Mouse (Mus musculus) right cerebral cortex, adult 2 months (tissue): ENCODE data around the gene Defb45.

Experiments
- DNase-seq, 2 experiments: peaks; one replicate each; pipeline ENCODE4 v3.0.0; 2021 to 2022; ENCODE audit warnings: low spot score in 2 of 2

Defb45 gene

DNA sequence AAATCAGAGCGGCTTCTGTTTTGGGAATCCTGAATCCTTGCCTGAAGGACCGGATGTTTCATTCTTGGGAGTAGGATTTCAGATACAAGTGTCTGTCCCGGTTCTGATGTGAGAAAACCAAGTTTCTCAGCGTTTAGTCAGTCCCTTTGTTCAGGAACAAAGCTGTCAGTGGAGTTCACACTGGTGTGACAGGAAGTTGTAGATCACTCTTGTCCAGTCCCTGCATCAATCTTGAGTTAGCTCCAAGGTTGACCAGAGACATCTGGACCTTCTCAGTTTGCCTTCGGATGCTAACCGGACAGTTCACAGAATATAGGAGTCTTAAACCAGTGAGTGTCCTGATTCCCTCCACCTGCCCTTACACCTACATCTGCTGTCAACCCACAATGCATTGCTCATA lies 8.5 kb upstream of the Defb45 start:
- DNase-seq = no peak

- DNase-seq = peak; percentile 27 to 28
These were observed 4.9 kb upstream of the Defb45 start, which contains the start of gene Defb36 for GRCm38 (mm10) chr2:152604057-152604456. TSS of gene Defb36 (plus strand) at chr2:152604327.

- DNase-seq = no peak
These were observed 2.2 kb upstream of the Defb45 start for GRCm38 (mm10) chr2:152601275-152601960.

- no peak for DNase-seq
These were observed 877 bp upstream of the Defb45 start for GRCm38 (mm10) chr2:152600076-152600475.

DNA sequence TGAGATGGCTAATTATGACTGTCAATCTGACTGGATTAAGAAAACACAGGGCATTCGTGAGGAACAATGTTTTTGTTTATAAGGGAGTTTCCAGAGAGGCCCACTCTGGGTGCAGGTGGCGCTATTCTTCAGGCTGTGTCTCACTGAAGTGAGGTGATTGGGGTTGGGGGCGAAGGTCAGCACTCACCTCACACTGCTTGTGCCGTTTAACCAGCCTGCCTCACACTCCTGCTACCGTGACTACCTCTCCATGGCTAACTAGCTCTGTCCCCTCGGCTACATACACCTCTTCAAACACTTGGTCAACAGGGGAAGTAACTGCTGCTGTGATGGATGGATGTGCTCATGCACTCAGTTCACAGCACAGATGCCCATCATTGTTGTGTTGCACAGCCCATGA lies 10.2 kb downstream of the Defb45 start:
- DNase-seq = no peak

GRCm38 (mm10) chr2:152588450-152588849 lies 10.7 kb downstream of the Defb45 start:
- no peak for DNase-seq

DNA sequence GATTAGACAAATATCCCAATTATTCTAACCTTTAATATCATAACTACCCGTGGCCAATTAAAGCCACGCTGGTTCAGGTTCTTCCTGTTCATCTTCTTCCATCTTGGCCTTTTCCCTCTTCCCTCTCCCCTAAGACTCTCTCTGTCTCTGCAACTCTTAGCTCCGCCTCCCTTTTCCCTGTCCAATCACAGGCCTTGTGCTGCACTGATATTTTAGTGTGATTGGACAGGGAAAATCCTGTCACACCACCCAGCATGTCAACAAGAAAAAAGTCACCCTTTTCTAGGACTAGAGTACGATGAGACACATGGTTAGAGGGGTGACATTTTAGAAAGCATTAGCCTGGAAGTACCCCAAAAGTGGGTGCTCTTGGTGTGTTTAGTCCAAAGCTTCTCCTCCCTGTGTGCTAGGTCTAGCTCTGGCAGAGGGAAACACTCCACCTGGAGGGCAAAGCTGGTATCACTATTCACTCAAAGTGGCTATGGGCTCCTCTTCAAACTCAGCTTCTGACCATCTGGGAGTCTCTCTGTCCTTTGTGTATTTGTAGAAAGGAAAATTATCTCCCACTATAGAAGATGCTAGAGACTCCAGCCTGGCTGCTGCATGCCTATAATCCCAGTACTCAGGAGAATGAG lies 12.2 kb downstream of the Defb45 start:
- DNase-seq = peak; percentile 9 to 15

- no peak for DNase-seq
These were observed 18.6 kb downstream of the Defb45 start for GRCm38 (mm10) chr2:152580612-152581011.

DNA sequence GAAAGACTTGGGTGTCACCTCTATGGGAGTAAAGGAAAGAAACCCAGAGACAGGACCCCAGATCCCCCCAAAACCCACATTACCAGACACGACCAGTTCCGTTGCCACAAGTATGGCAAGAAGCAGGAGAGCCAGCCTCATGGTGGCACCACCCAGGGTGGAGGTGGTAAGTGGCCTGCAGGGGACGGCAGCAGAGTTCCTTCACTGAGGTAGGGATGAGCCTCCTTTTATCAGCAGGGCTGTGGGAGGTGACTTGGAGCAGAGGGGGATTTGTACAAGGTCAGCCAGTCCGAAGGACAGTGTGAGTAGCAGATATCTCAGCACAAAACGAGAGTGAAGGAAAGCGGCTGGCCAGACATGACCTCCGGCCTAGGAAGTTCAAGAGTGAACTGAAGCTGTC lies 19.1 kb downstream of the Defb45 start, which contains the start of gene Defb19:
TSS of gene Defb19 (minus strand) at position 206 of the 400 bp plus-strand sequence.
- no peak for DNase-seq

DNA sequence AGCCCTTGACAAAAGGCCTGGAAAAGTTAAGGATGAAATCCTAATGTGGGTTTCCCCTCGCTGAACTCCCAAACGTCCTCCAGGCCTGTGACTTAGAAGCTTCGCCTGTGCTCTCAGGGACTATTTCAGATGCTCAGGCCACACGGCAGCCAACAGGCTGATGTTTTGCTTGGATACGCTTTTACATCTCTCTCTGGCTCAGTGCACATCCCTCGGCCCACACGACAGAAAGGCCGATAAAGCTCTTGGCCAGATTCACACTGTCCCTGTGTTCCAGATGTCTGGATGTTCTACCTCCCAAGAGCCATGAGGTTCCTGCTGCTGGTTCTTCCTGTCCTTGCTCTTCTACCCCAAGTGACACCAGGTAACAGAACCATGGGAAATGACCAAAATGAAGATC lies 25.7 kb downstream of the Defb45 start:
- DNase-seq = no peak

DNA sequence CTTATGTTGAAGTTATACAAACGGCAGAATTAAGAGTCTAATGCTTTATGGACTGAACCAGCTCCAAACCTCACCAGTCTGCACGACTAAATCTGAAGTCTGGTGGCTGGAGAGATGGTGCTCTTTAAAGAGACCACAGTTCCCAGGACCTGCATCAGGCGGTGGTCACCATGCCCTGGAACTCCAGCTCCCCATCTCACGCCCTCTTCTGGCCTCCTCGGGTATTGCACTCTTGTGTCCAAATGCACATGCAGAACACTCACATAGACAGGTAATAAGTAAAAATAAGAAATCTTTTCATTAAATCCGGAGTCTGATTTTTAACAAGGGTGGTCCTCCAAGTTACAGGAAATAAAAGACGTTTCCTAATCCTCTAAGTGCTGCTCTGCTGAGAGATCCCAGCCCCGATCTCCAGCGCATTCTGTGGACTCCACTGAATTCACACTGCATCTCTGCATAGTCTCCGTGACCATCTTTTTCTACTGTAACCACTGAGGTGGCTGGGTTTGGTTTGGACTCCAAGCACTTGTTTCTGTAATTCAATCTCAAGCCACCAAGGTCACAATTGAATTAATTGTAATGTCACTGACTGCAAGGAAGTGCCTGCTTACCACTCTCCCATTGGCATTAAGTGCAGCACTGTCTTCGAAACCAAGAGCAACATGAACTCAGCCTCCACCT lies 26.9 kb downstream of the Defb45 start, which contains the start of gene Defb21:
TSS of gene Defb21 (plus strand) at position 631 of the 681 bp plus-strand sequence.
- no peak for DNase-seq

DNA sequence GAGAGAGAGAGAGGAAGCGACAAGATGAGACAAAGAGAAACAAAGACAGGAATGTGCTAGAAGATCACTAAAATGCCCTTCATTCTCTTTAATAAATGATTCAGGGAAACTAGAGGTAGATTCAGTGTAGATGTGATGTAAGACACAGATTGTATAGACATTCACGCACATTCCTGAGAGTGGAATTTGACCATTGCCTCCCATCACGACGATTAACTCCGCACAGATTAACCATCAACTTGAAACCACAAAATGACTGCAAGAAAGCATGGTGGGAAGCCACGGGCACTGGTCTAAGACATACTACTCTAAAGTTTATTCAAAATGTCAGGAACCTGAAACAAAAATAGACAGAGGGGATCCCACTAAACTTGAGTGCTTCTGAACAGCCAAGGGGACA lies 28.9 kb downstream of the Defb45 start:
- DNase-seq = no peak

DNA sequence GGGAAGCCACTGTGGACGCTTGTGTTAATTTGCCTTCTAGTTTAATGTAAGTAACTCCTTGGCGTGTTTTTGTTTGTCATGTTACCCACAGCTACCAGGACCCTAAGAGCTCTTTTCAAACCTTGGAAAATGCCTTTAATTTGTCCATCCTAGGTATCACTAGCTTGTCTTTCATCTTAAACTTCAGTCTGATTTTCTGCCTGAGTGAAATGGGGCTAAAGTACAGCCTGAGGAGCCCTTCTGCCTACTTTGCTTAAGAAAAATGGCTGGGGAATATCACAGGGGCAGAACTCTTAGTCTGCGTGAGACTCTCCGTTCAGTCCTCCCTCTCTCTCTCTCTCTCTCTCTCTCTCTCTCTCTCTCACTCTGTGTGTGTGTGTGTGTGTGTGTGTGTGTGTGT lies 29.3 kb downstream of the Defb45 start:
- DNase-seq = no peak

DNA sequence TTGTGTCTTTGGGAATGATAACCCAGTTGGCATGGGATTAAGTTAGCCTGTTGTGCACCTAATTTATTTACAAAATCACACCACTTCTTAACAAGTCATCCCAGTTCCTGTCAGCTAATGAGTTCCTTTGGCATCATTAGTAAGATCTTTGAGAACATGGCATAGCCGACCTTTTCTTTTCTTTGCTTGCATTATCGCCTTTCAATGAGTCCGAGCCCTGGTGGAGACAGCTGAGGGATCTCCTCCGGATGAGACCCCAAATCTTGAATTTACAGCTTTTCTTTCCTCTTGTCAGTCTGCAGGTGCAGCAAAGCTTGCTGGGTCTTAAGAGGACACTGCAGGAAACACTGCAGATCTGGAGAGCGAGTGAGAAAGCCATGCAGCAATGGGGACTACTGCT lies 30.2 kb downstream of the Defb45 start, which contains the start of gene Gm17416:
TSS of gene Gm17416 (plus strand) at position 301 of the 400 bp plus-strand sequence.
- no peak for DNase-seq

DNA sequence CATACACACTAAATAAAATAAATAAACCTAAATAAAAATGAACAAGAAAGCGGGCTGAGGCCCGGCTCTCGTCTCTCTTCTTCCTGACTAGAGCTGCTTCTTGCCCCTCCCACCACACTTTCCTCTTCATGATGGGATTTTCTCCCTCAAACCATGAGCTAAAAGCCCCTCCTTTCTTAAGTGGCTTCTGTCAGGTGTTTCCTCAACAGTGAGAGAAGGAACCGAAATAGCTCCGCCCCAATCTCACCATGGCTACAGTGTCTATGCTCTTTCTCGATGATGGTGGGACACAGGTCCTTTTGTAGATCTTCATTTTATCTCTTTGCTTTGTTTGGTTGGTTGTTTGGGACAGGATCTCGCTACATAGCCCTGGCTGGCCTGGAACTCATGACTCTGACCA lies 42.5 kb downstream of the Defb45 start:
- DNase-seq = no peak

DNA sequence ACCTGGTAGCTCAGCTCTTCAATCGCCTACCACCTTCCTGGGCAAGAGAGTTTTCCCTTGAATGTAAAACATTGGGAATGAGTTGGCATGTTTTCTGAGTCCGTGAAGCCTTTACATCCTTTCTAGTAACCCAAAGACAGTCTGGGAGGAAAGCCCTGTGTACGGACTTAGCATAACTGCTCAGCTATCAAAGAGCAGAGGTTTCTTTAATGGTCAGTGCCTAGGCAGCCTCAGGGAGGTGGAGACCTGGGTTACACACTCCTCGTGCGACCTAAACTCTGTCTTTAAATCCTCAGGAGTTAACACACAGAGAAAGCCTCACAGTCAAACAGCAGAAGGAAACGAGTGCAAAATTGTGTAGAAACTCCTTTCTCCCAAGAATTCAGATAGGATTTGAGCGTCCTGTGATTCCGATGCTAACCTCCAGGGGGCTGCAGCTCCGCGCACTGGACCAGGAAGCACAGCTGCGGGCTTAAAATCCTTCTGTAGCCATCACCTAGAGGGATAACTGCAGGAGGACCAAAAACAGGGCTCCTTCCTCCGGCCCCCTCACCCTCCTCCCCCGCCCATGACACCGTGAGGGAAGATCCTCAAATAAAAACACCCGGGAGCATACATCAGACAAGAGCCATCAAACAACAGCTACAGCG lies 45.3 kb downstream of the Defb45 start:
- DNase-seq = peak; percentile 77 to 82

DNA sequence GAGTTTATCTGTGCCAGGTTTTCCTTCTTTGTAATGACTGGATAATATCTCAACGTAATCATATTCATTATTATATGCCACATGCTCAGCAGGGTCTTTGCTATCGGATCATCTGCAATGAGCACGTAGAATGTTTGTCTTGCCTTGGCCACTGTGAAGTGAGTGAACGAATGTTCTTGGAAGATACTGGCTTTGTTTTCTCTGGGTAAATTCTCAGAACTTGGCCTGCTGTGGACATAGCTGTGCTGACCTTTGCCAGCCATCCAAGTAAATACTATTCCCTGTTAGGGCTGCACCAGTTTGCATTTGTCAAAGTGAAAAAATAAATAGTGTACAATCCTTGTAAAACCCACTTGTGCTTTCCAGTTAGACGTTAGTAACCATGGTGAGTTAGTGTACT lies 51.1 kb downstream of the Defb45 start:
- DNase-seq = no peak

GRCm38 (mm10) chr2:152544691-152545090 lies 54.5 kb downstream of the Defb45 start:
- peak; percentile 63 to 67 for DNase-seq

- no peak for DNase-seq
These were observed 55.7 kb downstream of the Defb45 start for GRCm38 (mm10) chr2:152543478-152543877.
